Mouse (Mus musculus): ENCODE measurements around the gene Gm42417.

Gm42417 gene

GRCm38 (mm10) chr1:36539186-36539585 is at the start of gene Gm42417:
Gene Gm42417, minus strand, starts transcription at chr1:36539429.
- peak; percentile 85 for DNase-seq

GRCm38 (mm10) chr1:36587860-36588259 is 48.6 kb upstream of the Gm42417 start:
- DNase-seq, result no peak

GRCm38 (mm10) chr1:36586288-36586687 is 47.1 kb upstream of the Gm42417 start:
- no peak for DNase-seq

- DNase-seq, result no peak
Measured at GRCm38 (mm10) chr1:36583408-36584116, 44.3 kb upstream of the Gm42417 start.

GRCm38 (mm10) chr1:36582211-36582610 is 43.0 kb upstream of the Gm42417 start:
- no peak for DNase-seq

GRCm38 (mm10) chr1:36581260-36581659 is 42.0 kb upstream of the Gm42417 start:
- no peak for DNase-seq

- peak; percentile 34 for DNase-seq
Measured at GRCm38 (mm10) chr1:36580384-36581207, 41.4 kb upstream of the Gm42417 start.

GRCm38 (mm10) chr1:36579974-36580383 is 40.8 kb upstream of the Gm42417 start:
- no peak for DNase-seq

- no peak for DNase-seq
Measured at GRCm38 (mm10) chr1:36576991-36577675, 37.9 kb upstream of the Gm42417 start.

GRCm38 (mm10) chr1:36575347-36575746 is 36.1 kb upstream of the Gm42417 start:
- DNase-seq, result no peak

GRCm38 (mm10) chr1:36574196-36574955 is 35.1 kb upstream of the Gm42417 start:
- no peak for DNase-seq

GRCm38 (mm10) chr1:36573524-36573923 is 34.3 kb upstream of the Gm42417 start:
- DNase-seq, result no peak

- DNase-seq, result no peak
Measured at GRCm38 (mm10) chr1:36572709-36573108, 33.5 kb upstream of the Gm42417 start.

GRCm38 (mm10) chr1:36572140-36572700 is 33.0 kb upstream of the Gm42417 start:
- DNase-seq, result no peak

GRCm38 (mm10) chr1:36571627-36572026 is 32.4 kb upstream of the Gm42417 start:
- DNase-seq, result peak; percentile 76

- DNase-seq, result no peak
Measured at GRCm38 (mm10) chr1:36570320-36570719, 31.1 kb upstream of the Gm42417 start.

GRCm38 (mm10) chr1:36569694-36570276 is 30.6 kb upstream of the Gm42417 start:
- no peak for DNase-seq

- no peak for DNase-seq
Measured at GRCm38 (mm10) chr1:36568776-36569175, 29.5 kb upstream of the Gm42417 start.

- DNase-seq, result no peak
Measured at GRCm38 (mm10) chr1:36567818-36568603, 28.8 kb upstream of the Gm42417 start.

- no peak for DNase-seq
Measured at GRCm38 (mm10) chr1:36566425-36566824, 27.2 kb upstream of the Gm42417 start.

GRCm38 (mm10) chr1:36564101-36564500 is 24.9 kb upstream of the Gm42417 start:
- DNase-seq, result no peak
